Mouse (Mus musculus) midbrain, embryonic 15.5 days (tissue): Measurements from ENCODE around the gene Tcte3. TPM values are rescaled to one million over a fixed set of nuclear protein-coding genes. Genes with fewer than 3 reads are reported as not detected.
"Not testable (repeated sequence)": the region's sequence is repeated elsewhere in the genome, so short reads cannot be mapped to it uniquely, and the experiment has no call there.

ENCODE experiments used
- ATAC-seq: fragments of 200-750 bp; cut with Nextera tagmentation; replicated peaks from 2 replicates; pipeline ENCODE4 v1.8.0; 2017; ENCODE audit warnings: moderate TSS enrichment
- H3K27ac ChIP-seq: fragments of 300-500 bp; sonication (generic); 2 replicates; pipeline ENCODE4 v1.5.1; 2015; ENCODE audit warnings: mild to moderate bottlenecking, inconsistent platforms
- H3K27me3 ChIP-seq: fragments of 300-500 bp; sonication (generic); replicated peaks from 2 replicates; pipeline ENCODE4 v1.6.1; 2015; ENCODE audit warnings: inconsistent platforms
- H3K36me3 ChIP-seq: fragments of 300-500 bp; sonication (generic); replicated peaks from 2 replicates; pipeline ENCODE4 v1.6.1; 2015; ENCODE audit warnings: inconsistent platforms
- H3K4me1 ChIP-seq: fragments of 300-500 bp; sonication (generic); 2 replicates; pipeline ENCODE4 v1.6.1; 2015; ENCODE audit warnings: inconsistent platforms
- H3K4me2 ChIP-seq: fragments of 300-500 bp; sonication (generic); 2 replicates; pipeline ENCODE4 v1.6.1; 2015; ENCODE audit warnings: inconsistent platforms, mild to moderate bottlenecking, moderate library complexity
- H3K4me3 ChIP-seq: fragments of 300-500 bp; sonication (generic); 2 replicates; pipeline ENCODE4 v1.5.1; 2015; ENCODE audit warnings: mild to moderate bottlenecking, inconsistent platforms
- H3K9ac ChIP-seq: fragments of 300-500 bp; sonication (generic); 2 replicates; pipeline ENCODE4 v1.6.1; 2015; ENCODE audit warnings: mild to moderate bottlenecking, inconsistent platforms
- H3K9me3 ChIP-seq: fragments of 300-500 bp; sonication (generic); 2 replicates; pipeline ENCODE4 v1.6.1; 2016; ENCODE audit warnings: inconsistent platforms
- WGBS: fragments of 180-500 bp; shearing (Covaris S2); methylation state at CpG from one replicate; pipeline ENCODE4 v1.1.7; 2015; ENCODE audit warnings: mixed read lengths; 5-methylcytosine and 5-hydroxymethylcytosine counted together
- polyA plus RNA-seq: library from polyadenylated mRNA; unstranded; fragments of >200 nt; fragmentation: Nextera tagmentation; extraction: Ambion mirVana; gene quantifications from 2 replicates; pipeline ENCODE4 v1.2.1, GENCODE M21; 2015

Tcte3 gene
- 0.53 TPM in 1 of 2 replicates, not detected in the other for polyA plus RNA-seq

- WGBS: 2% methylated on average over 11 of the region's 56 CpGs
- H3K4me2 ChIP-seq, H3K9me3 ChIP-seq, H3K4me1 ChIP-seq, H3K36me3 ChIP-seq, H3K9ac ChIP-seq, H3K27me3 ChIP-seq, H3K27ac ChIP-seq: not testable (repeated sequence)
- peak; percentile 98 for ATAC-seq
- 0 out of 2 replicates have a peak within 1 kb of the TSS, but pooled peaks have one; percentile 18 for H3K4me3 ChIP-seq
Observed at GRCm38 (mm10) chr17:15041175-15041729, at the start of gene Tcte3, which contains the start of the genes Ermard and Gm3448. Gene Tcte3 (minus strand): TSS chr17:15041488. Gene Ermard (plus strand): TSS chr17:15041208. Gene Gm3448 (minus strand): TSS chr17:15041537.

GRCm38 (mm10) chr17:15088591-15089001, 47.3 kb upstream of the Tcte3 start:
- Histone ChIP-seq H3K4me1 (peaks cover 13% of the 10 kb centered on the region), H3K4me2 (no peak overlapping the region), H3K36me3 (no peaks in the 10 kb centered on the region), H3K9me3 (no peaks in the 10 kb centered on the region), H3K9ac (no peak overlapping the region), H3K27me3 (no peaks in the 10 kb centered on the region), H3K27ac (peak overlapping the region; percentile 14; the same call in 1 of the 2 replicates), H3K4me3 (no peak overlapping the region)
- ATAC-seq: peak; percentile 68
- WGBS: 10% methylated on average over 8 of the region's 8 CpGs

- H3K9me3 ChIP-seq: no peaks in the 10 kb centered on the region
- peaks cover 13% of the 10 kb centered on the region for H3K4me1 ChIP-seq
- 26% methylated on average over 2 of the region's 2 CpGs for WGBS
- H3K4me3 ChIP-seq: no peak overlapping the region
- no peaks in the 10 kb centered on the region for H3K36me3 ChIP-seq
- H3K4me2 ChIP-seq: no peak overlapping the region
- peak; percentile 65 for ATAC-seq
- H3K9ac ChIP-seq: no peak overlapping the region
- no peaks in the 10 kb centered on the region for H3K27me3 ChIP-seq
- H3K27ac ChIP-seq: 0 out of 2 replicates have a peak overlapping the region, but pooled peaks have one; percentile 14
Observed at GRCm38 (mm10) chr17:15088166-15088565, 46.9 kb upstream of the Tcte3 start.

GRCm38 (mm10) chr17:15085006-15085405, 43.7 kb upstream of the Tcte3 start:
- ATAC-seq: no peak

GRCm38 (mm10) chr17:15084226-15084848, 43.0 kb upstream of the Tcte3 start:
- WGBS: 59% methylated on average over 13 of the region's 13 CpGs
- H3K9me3 ChIP-seq: no peaks in the 10 kb centered on the region
- H3K27me3 ChIP-seq: no peaks in the 10 kb centered on the region
- peaks cover 13% of the 10 kb centered on the region for H3K4me1 ChIP-seq
- H3K9ac ChIP-seq: no peak overlapping the region
- H3K36me3 ChIP-seq: no peaks in the 10 kb centered on the region
- no peak overlapping the region for H3K27ac ChIP-seq
- H3K4me3 ChIP-seq: no peak overlapping the region
- no peak for ATAC-seq
- no peak overlapping the region for H3K4me2 ChIP-seq

More at GRCm38 (mm10) chr17:15085006-15085405, 43.7 kb upstream of the Tcte3 start:
- Histone ChIP-seq H3K9me3 (no peaks in the 10 kb centered on the region), H3K4me2 (no peak overlapping the region), H3K4me1 (peaks cover 13% of the 10 kb centered on the region), H3K27me3 (no peaks in the 10 kb centered on the region), H3K36me3 (no peaks in the 10 kb centered on the region), H3K27ac (no peak overlapping the region), H3K4me3 (no peak overlapping the region), H3K9ac (no peak overlapping the region)
- WGBS: 89% methylated on average over 2 of the region's 2 CpGs

GRCm38 (mm10) chr17:15077536-15077935, 36.2 kb upstream of the Tcte3 start:
- ATAC-seq: no peak
- H3K9ac ChIP-seq: no peak overlapping the region
- no peak overlapping the region for H3K4me2 ChIP-seq
- H3K27ac ChIP-seq: no peak overlapping the region
- WGBS: 55% methylated on average over 2 of the region's 2 CpGs
- H3K4me3 ChIP-seq: no peak overlapping the region
- no peaks in the 10 kb centered on the region for H3K9me3 ChIP-seq
- no peaks in the 10 kb centered on the region for H3K4me1 ChIP-seq
- H3K27me3 ChIP-seq: no peaks in the 10 kb centered on the region
- no peaks in the 10 kb centered on the region for H3K36me3 ChIP-seq

GRCm38 (mm10) chr17:15075033-15075432, 33.7 kb upstream of the Tcte3 start:
- no peaks in the 10 kb centered on the region for H3K4me1 ChIP-seq
- H3K4me2 ChIP-seq: no peak overlapping the region
- H3K9me3 ChIP-seq: no peaks in the 10 kb centered on the region
- no peak overlapping the region for H3K4me3 ChIP-seq
- no peaks in the 10 kb centered on the region for H3K36me3 ChIP-seq
- WGBS: 80% methylated on average over 8 of the region's 8 CpGs
- no peak overlapping the region for H3K27ac ChIP-seq
- ATAC-seq: no peak
- no peaks in the 10 kb centered on the region for H3K27me3 ChIP-seq
- no peak overlapping the region for H3K9ac ChIP-seq

- 88% methylated on average over 2 of the region's 2 CpGs for WGBS
- no peak overlapping the region for H3K9ac ChIP-seq
- no peak for ATAC-seq
- no peaks in the 10 kb centered on the region for H3K9me3 ChIP-seq
- H3K27me3 ChIP-seq: no peaks in the 10 kb centered on the region
- H3K4me3 ChIP-seq: no peak overlapping the region
- no peaks in the 10 kb centered on the region for H3K4me1 ChIP-seq
- H3K27ac ChIP-seq: no peak overlapping the region
- no peak overlapping the region for H3K4me2 ChIP-seq
- H3K36me3 ChIP-seq: no peaks in the 10 kb centered on the region
Observed at GRCm38 (mm10) chr17:15072211-15072610, 30.9 kb upstream of the Tcte3 start.

- WGBS: 71% methylated on average over 2 of the region's 2 CpGs
- Histone ChIP-seq H3K27me3 (no peaks in the 10 kb centered on the region), H3K27ac (no peak overlapping the region), H3K9me3 (no peaks in the 10 kb centered on the region), H3K9ac (no peak overlapping the region), H3K4me2 (no peak overlapping the region), H3K4me3 (no peak overlapping the region), H3K4me1 (peaks cover 8% of the 10 kb centered on the region), H3K36me3 (no peaks in the 10 kb centered on the region)
- no peak for ATAC-seq
Observed at GRCm38 (mm10) chr17:15069124-15069523, 27.8 kb upstream of the Tcte3 start.

- Histone ChIP-seq H3K4me3 (no peak overlapping the region), H3K9ac (no peak overlapping the region), H3K4me1 (peaks cover 8% of the 10 kb centered on the region), H3K9me3 (no peaks in the 10 kb centered on the region), H3K4me2 (no peak overlapping the region), H3K27ac (no peak overlapping the region), H3K36me3 (no peaks in the 10 kb centered on the region; the same call in 1 of the 2 replicates), H3K27me3 (no peaks in the 10 kb centered on the region)
- 77% methylated on average over 8 of the region's 8 CpGs for WGBS
- ATAC-seq: no peak
Observed at GRCm38 (mm10) chr17:15068040-15068792, 26.9 kb upstream of the Tcte3 start.

GRCm38 (mm10) chr17:15066911-15067310, 25.6 kb upstream of the Tcte3 start:
- no peak for ATAC-seq
- no peaks in the 10 kb centered on the region; the same call in 1 of the 2 replicates for H3K36me3 ChIP-seq
- H3K27me3 ChIP-seq: no peaks in the 10 kb centered on the region
- H3K4me3 ChIP-seq: no peak overlapping the region
- H3K9ac ChIP-seq: no peak overlapping the region
- H3K4me1 ChIP-seq: peaks cover 8% of the 10 kb centered on the region
- no peak overlapping the region for H3K27ac ChIP-seq
- 70% methylated on average over 1 of the region's 1 CpGs for WGBS
- no peak overlapping the region for H3K4me2 ChIP-seq
- H3K9me3 ChIP-seq: no peaks in the 10 kb centered on the region

- ATAC-seq: peak; percentile 91
- WGBS: 39% methylated on average over 6 of the region's 6 CpGs
- Histone ChIP-seq H3K4me1 (peaks cover 8% of the 10 kb centered on the region), H3K4me2 (peak overlapping the region; percentile 46), H3K9ac (peak overlapping the region; percentile 31), H3K9me3 (no peaks in the 10 kb centered on the region), H3K27me3 (no peaks in the 10 kb centered on the region), H3K4me3 (peak overlapping the region; percentile 23), H3K27ac (peak overlapping the region; percentile 75), H3K36me3 (no peaks in the 10 kb centered on the region; the same call in 1 of the 2 replicates)
Observed at GRCm38 (mm10) chr17:15066066-15066465, 24.8 kb upstream of the Tcte3 start.
